Comparison of ENCODE assay signal across 10 mouse cellular contexts in genomic region chr9:58567682-58568081, GRCm38 (mm10). TPM values are rescaled to one million over a fixed set of nuclear protein-coding genes. Genes with fewer than 3 reads are reported as not detected.
A peak's percentile ranks its signal among the peaks of the same experiment; 100 is the strongest.
DNase-seq lines count a peak whose midpoint lies in the region; ATAC-seq and TF ChIP-seq lines count a peak whose summit lies in the region.
"Had no signal": no experiment of that assay in that cellular context is flagged by ENCODE, and none has a peak within 500 bp of the region (broad histone marks: within the 10 kb centered on the region; RNA-seq: fewer than 3 reads in every experiment).

No protein-coding gene starts in this region.

- H3K4me2 ChIP-seq in CH12.LX (ENCODE audit: insufficient read depth, low read depth, poor library complexity, severe bottlenecking), result no peak overlapping the region
- H3K4me2 ChIP-seq: forebrain, embryonic 13.5 days; hindbrain, embryonic 12.5 days had no signal

- no peaks in the 10 kb centered on the region for H3K79me2 ChIP-seq in CH12.LX (replicated peaks; ENCODE audit: control insufficient read depth, extremely low read depth, insufficient read depth, poor library complexity, severe bottlenecking)

- no peak overlapping the region for H3K9ac ChIP-seq in CH12.LX (ENCODE audit: insufficient read depth, low read depth)
- H3K9ac ChIP-seq: forebrain, embryonic 13.5 days; hindbrain, embryonic 12.5 days had no signal

- H3K36me3 ChIP-seq in CH12.LX (replicated peaks in 1 of 2; ENCODE audit: control insufficient read depth in 1 of 2, insufficient read depth in 1 of 2, low read length in 1 of 2), result no peaks in the 10 kb centered on the region
- H3K36me3 ChIP-seq: hindbrain, embryonic 12.5 days had no signal

- no peak for TF ChIP-seq EP300 in CH12.LX (IDR thresholded peaks at IDR 0.05; ENCODE audit: low read length)

- no peaks in the 10 kb centered on the region for H3K9me3 ChIP-seq in CH12.LX (replicated peaks; ENCODE audit: low read length)
- H3K9me3 ChIP-seq: forebrain, embryonic 13.5 days; hindbrain, embryonic 12.5 days had no signal

- H3K27ac ChIP-seq in layer of hippocampus, adult 2 months, result no peak overlapping the region
- no peak overlapping the region for H3K27ac ChIP-seq in CH12.LX (ENCODE audit: insufficient read depth, low read depth)
- H3K27ac ChIP-seq: forebrain, embryonic 13.5 days; hindbrain, embryonic 12.5 days had no signal

- in situ Hi-C loops in CH12.LX (cut with MboI; ENCODE audit: low pct_ligation_motif_present, low pct_unique_long_range_greater_than_20kb, low sequenced_read_pairs), result loop anchor here (25.0 kb wide), 1 partner anchor 720 kb away; the partner anchor contains the start of gene Adpgk

- peak; percentile 47; the same call in 1 of the 2 replicates for ATAC-seq in monocyte, adult 5-6 weeks (replicated peaks; ENCODE audit: insufficient number of reproducible peaks, low FRiP score, low TSS enrichment, poor library complexity, severe bottlenecking)
- ATAC-seq: forebrain, embryonic 13.5 days had no signal

- H3K4me3 ChIP-seq in layer of hippocampus, adult 2 months, result no peak overlapping the region
- H3K4me3 ChIP-seq in CH12.LX (replicated peaks in 1 of 3; ENCODE audit: low read depth in 2 of 3, low read length in 2 of 3, poor library complexity in 1 of 3), result no peak overlapping the region
- H3K4me3 ChIP-seq: forebrain, embryonic 13.5 days; hindbrain, embryonic 12.5 days had no signal

- TF ChIP-seq CTCF in layer of hippocampus, adult 2 months (conservative IDR thresholded peaks at IDR 0.05), result peak; percentile 72
- peak; percentile 41 to 74 for TF ChIP-seq CTCF in CH12.LX (conservative IDR thresholded peaks at IDR 0.05 in 1 of 2, IDR thresholded peaks at IDR 0.05 in 1 of 2; ENCODE audit: low read depth in 2 of 2, low read length in 2 of 2)

- no peak for DNase-seq in layer of hippocampus, adult 2 months (ENCODE audit: low spot score in 2 of 2)
- no peak for DNase-seq in layer of hippocampus, adult 11-12 months (ENCODE audit: low spot score)
- DNase-seq in CH12.LX (ENCODE audit: extremely low read depth), result peak; percentile 61
- DNase-seq in R1 (ENCODE audit: low read depth, low spot score), result peak; percentile 80
- DNase-seq in adrenal gland, postnatal 36 days, result no peak
- DNase-seq in testis, postnatal 14 days (ENCODE audit: low spot score), result no peak
- DNase-seq: left cerebral cortex, postnatal 4 days had no signal

- TF ChIP-seq RAD21 in CH12.LX (IDR thresholded peaks at IDR 0.05; ENCODE audit: low read depth, low read length), result peak; percentile 50

- no peaks in the 10 kb centered on the region for H3K4me1 ChIP-seq in CH12.LX (ENCODE audit: control insufficient read depth in 1 of 2, insufficient read depth in 2 of 2)
- H3K4me1 ChIP-seq: forebrain, embryonic 13.5 days; hindbrain, embryonic 12.5 days had no signal

- dilution Hi-C loops in CH12.LX (cut with MboI; ENCODE audit: extremely low pct_ligation_motif_present, extremely low pct_unique_long_range_greater_than_20kb, low sequenced_read_pairs), result no loop called here

- no peaks in the 10 kb centered on the region for H3K27me3 ChIP-seq in CH12.LX (replicated peaks)
- H3K27me3 ChIP-seq: forebrain, embryonic 13.5 days; hindbrain, embryonic 12.5 days had no signal

- TF ChIP-seq POLR2A in CH12.LX (IDR thresholded peaks at IDR 0.05; ENCODE audit: low read depth, low read length), result no peak

TF ChIP-seq in CH12.LX, 34 proteins besides CTCF, POLR2A, EP300 and RAD21:
- TF ChIP-seq TCF12 (IDR thresholded peaks at IDR 0.05; ENCODE audit: low read depth, low read length), result no peak
- 0 out of 2 replicates have a peak, but pooled peaks have one; percentile 22 for TF ChIP-seq NELFE (IDR thresholded peaks at IDR 0.05; ENCODE audit: low read depth, low read length)
- TF ChIP-seq CHD2 (IDR thresholded peaks at IDR 0.05; ENCODE audit: low read length), result no peak
- peak; percentile 69 for TF ChIP-seq SMC3 (IDR thresholded peaks at IDR 0.05; ENCODE audit: low read depth, low read length)

RNA-seq across cellular contexts. Expression of gene Cd276, which starts 12.4 kb away (rescaled TPM):
- total RNA-seq in layer of hippocampus, adult 2 months (2021), result 1 to 10 TPM; 7.4 to 8.2 TPM
- total RNA-seq in CH12.LX (2012; rRNA removed) (0.55 and 0.97 TPM in 2 replicates), CH12.LX (2014; rRNA removed) (0.59 and 0.78 TPM in 2 replicates)
- 1.3 and 4.3 TPM in 2 replicates for polyA plus RNA-seq in CH12.LX (2012; ENCODE audit: insufficient read length, low read depth)
- 0.29 to 7.2 TPM (median 0.53 TPM) in 3 replicates for total RNA-seq in monocyte, adult 5-6 weeks (2017)
- total RNA-seq in adrenal gland, postnatal 36 days (2021), result 10 to 100 TPM in 1 of 2 experiments, 1 to 10 TPM in 1; 9.7 to 12.6 TPM

RNA-seq across cellular contexts. Expression of gene Nptn, which starts 14.4 kb away (rescaled TPM):
- total RNA-seq in layer of hippocampus, adult 2 months (2021), result 100 to 1,000 TPM; 834 to 835 TPM
- total RNA-seq in CH12.LX (2012; rRNA removed) (48.4 and 62.4 TPM in 2 replicates), CH12.LX (2014; rRNA removed) (172 and 175 TPM in 2 replicates)
- polyA plus RNA-seq in CH12.LX (2012; ENCODE audit: insufficient read length, low read depth), result 118 and 184 TPM in 2 replicates
- total RNA-seq in monocyte, adult 5-6 weeks (2017), result 321 to 443 TPM (median 357 TPM) in 3 replicates
- 100 to 1,000 TPM; 170 to 181 TPM for total RNA-seq in adrenal gland, postnatal 36 days (2021)

Comparison
In these comparisons a context has a peak if more than half of its experiments do, and no peak if none do; other contexts are left out.
1. DNase-seq: peak in CH12.LX (single experiment) and R1 (single experiment); none in layer of hippocampus, adult 2 months (0 of 2), layer of hippocampus, adult 11-12 months (single experiment), adrenal gland, postnatal 36 days (0 of 2) and testis, postnatal 14 days (single experiment).